Mouse (Mus musculus) MEL (cell line): ENCODE measurements at regions not wholly inside any gene's neighbourhood (a gene's known extent, or its start where the extent isn't known, plus 50 kb on each side); places are given as distances from the start of the nearest gene placed in this dataset.

Experiments
- DNase-seq: peaks from one replicate; pipeline ENCODE4 v3.0.0; 2011; ENCODE audit warnings: low read depth, low spot score
- H3K27ac ChIP-seq: 2 replicates; pipeline ENCODE4 v1.5.1; 2012; ENCODE audit warnings: low read depth, mild to moderate bottlenecking, control low read depth, low read length, moderate library complexity; ENCODE audit not compliant: control insufficient read depth
- H3K27me3 ChIP-seq, 2 experiments: fragments of 150-350 bp in 1 of 2; sonication (generic) in 1 of 2; 2 replicates each; pipeline ENCODE4 v1.6.1; 2012; ENCODE audit warnings: low read length in 2 of 2, mild to moderate bottlenecking in 2 of 2, improper control_type of control experiment in 1 of 2, moderate library complexity in 1 of 2; ENCODE audit not compliant: insufficient read depth in 2 of 2, control insufficient read depth in 1 of 2
- H3K36me3 ChIP-seq, 2 experiments: 2 replicates each; pipeline ENCODE4 v1.6.1; 2012 to 2014; ENCODE audit warnings: low read length in 2 of 2, improper control_type of control experiment in 1 of 2, inconsistent platforms in 1 of 2, mild to moderate bottlenecking in 1 of 2; ENCODE audit not compliant: insufficient read depth in 2 of 2, control insufficient read depth in 1 of 2
- H3K4me1 ChIP-seq, 2 experiments: fragments of 150-350 bp in 1 of 2; sonication (generic) in 1 of 2; 2 replicates each; pipeline ENCODE4 v1.6.1; 2012; ENCODE audit warnings: low read length in 2 of 2, improper control_type of control experiment in 1 of 2, mild to moderate bottlenecking in 1 of 2; ENCODE audit not compliant: insufficient read depth in 2 of 2, control insufficient read depth in 1 of 2
- H3K4me3 ChIP-seq, 2 experiments: fragments of 150-350 bp in 1 of 2; sonication (generic) in 1 of 2; 2 replicates each; pipeline ENCODE4 v1.5.1; 2012; ENCODE audit warnings: low read depth in 2 of 2, low read length in 2 of 2, mild to moderate bottlenecking in 2 of 2, moderate library complexity in 2 of 2, control low read depth in 1 of 2, improper control_type of control experiment in 1 of 2; ENCODE audit not compliant: control insufficient read depth in 1 of 2, insufficient read depth in 1 of 2
- H3K79me2 ChIP-seq: 2 replicates; pipeline ENCODE4 v1.6.1; 2012; ENCODE audit warnings: mild to moderate bottlenecking, low read length, moderate library complexity; ENCODE audit not compliant: control insufficient read depth, poor library complexity, insufficient read depth
- H3K9ac ChIP-seq: 2 replicates; pipeline ENCODE4 v1.6.1; 2012; ENCODE audit warnings: low read depth, mild to moderate bottlenecking, control low read depth, low read length, moderate library complexity; ENCODE audit not compliant: control insufficient read depth, poor library complexity, severe bottlenecking
- H3K9me3 ChIP-seq: fragments of 150-350 bp; sonication (generic); replicated peaks from 2 replicates; pipeline ENCODE4 v1.6.1; 2012; ENCODE audit warnings: mild to moderate bottlenecking, low read length, improper control_type of control experiment, moderate library complexity; ENCODE audit not compliant: insufficient read depth
- BHLHE40 ChIP-seq: IDR thresholded peaks from 2 replicates; pipeline ENCODE4 v1.6.1; 2012; ENCODE audit warnings: low read depth, mild to moderate bottlenecking, inconsistent platforms, low read length, improper control_type of control experiment, borderline replicate concordance
- CTCF ChIP-seq, 3 experiments: IDR thresholded peaks in 2 of 3; conservative IDR thresholded peaks in 1 of 3; 2 replicates each; pipeline ENCODE4 v1.5.1; 2011 to 2012; ENCODE audit warnings: low read length in 3 of 3, low read depth in 2 of 3, mild to moderate bottlenecking in 2 of 3, improper control_type of control experiment in 1 of 3, inconsistent platforms in 1 of 3, mixed read lengths in 1 of 3, moderate library complexity in 1 of 3; ENCODE audit not compliant: control insufficient read depth in 1 of 3, insufficient read depth in 1 of 3, poor library complexity in 1 of 3, severe bottlenecking in 1 of 3
- E2F4 ChIP-seq: IDR thresholded peaks from 2 replicates; pipeline ENCODE4 v1.6.1; 2011; ENCODE audit warnings: low read depth, low read length, improper control_type of control experiment, borderline replicate concordance
- EP300 ChIP-seq, 2 experiments: IDR thresholded peaks; 2 replicates each; pipeline ENCODE4 v1.6.1; 2011; ENCODE audit warnings: improper control_type of control experiment in 2 of 2, low read length in 2 of 2, low read depth in 1 of 2, mild to moderate bottlenecking in 1 of 2
- GABPA ChIP-seq: IDR thresholded peaks from 2 replicates; pipeline ENCODE4 v1.6.1; 2012; ENCODE audit warnings: low read depth, mild to moderate bottlenecking, inconsistent platforms, low read length, improper control_type of control experiment, moderate library complexity
- GATA1 ChIP-seq: IDR thresholded peaks from 2 replicates; pipeline ENCODE4 v1.6.1; 2011; ENCODE audit warnings: low read depth, low read length, improper control_type of control experiment
- HCFC1 ChIP-seq: IDR thresholded peaks from 2 replicates; pipeline ENCODE4 v1.6.1; 2012; ENCODE audit warnings: low read depth, mild to moderate bottlenecking, inconsistent platforms, low read length, improper control_type of control experiment, moderate library complexity
- KAT2A ChIP-seq: conservative IDR thresholded peaks from 2 replicates; pipeline ENCODE4 v1.6.1; 2012; ENCODE audit warnings: low read depth, low read length, improper control_type of control experiment, inconsistent platforms
- MAZ ChIP-seq: IDR thresholded peaks from 2 replicates; pipeline ENCODE4 v1.6.1; 2012; ENCODE audit warnings: low read depth, mild to moderate bottlenecking, inconsistent platforms, low read length, improper control_type of control experiment
- MYC ChIP-seq: IDR thresholded peaks from 2 replicates; pipeline ENCODE4 v1.6.1; 2011; ENCODE audit warnings: low read depth, mild to moderate bottlenecking, low read length, improper control_type of control experiment, moderate library complexity
- NRF1 ChIP-seq: IDR thresholded peaks from 2 replicates; pipeline ENCODE4 v1.6.1; 2014; ENCODE audit warnings: low read depth, mild to moderate bottlenecking, inconsistent platforms, low read length, improper control_type of control experiment, moderate library complexity; ENCODE audit not compliant: poor library complexity, insufficient read depth, severe bottlenecking
- POLR2A ChIP-seq, 2 experiments: IDR thresholded peaks; 2 replicates each; pipeline ENCODE4 v1.6.1; 2011 to 2012; ENCODE audit warnings: low read length in 2 of 2, mild to moderate bottlenecking in 2 of 2, control low read depth in 1 of 2, improper control_type of control experiment in 1 of 2, low read depth in 1 of 2, moderate library complexity in 1 of 2; ENCODE audit not compliant: control insufficient read depth in 1 of 2, insufficient read depth in 1 of 2, poor library complexity in 1 of 2
- POLR2AphosphoS2 ChIP-seq: IDR thresholded peaks from 2 replicates; pipeline ENCODE4 v1.6.1; 2011; ENCODE audit warnings: low read length, improper control_type of control experiment
- POLR2AphosphoS5 ChIP-seq: IDR thresholded peaks from 2 replicates; pipeline ENCODE4 v1.6.1; 2012; ENCODE audit warnings: low read depth, borderline replicate concordance, mild to moderate bottlenecking, inconsistent platforms, low read length, moderate library complexity, mixed read lengths
- TAL1 ChIP-seq: IDR thresholded peaks from 2 replicates; pipeline ENCODE4 v1.6.1; 2012; ENCODE audit warnings: mild to moderate bottlenecking, inconsistent platforms, low read length, moderate library complexity, mixed read lengths
- TCF12 ChIP-seq: IDR thresholded peaks from 2 replicates; pipeline ENCODE4 v1.6.1; 2014; ENCODE audit warnings: low read depth, mild to moderate bottlenecking, inconsistent platforms, low read length, improper control_type of control experiment, moderate library complexity
- USF2 ChIP-seq, 2 experiments: IDR thresholded peaks; 2 replicates each; pipeline ENCODE4 v1.6.1; 2011 to 2012; ENCODE audit warnings: improper control_type of control experiment in 2 of 2, low read length in 2 of 2, borderline replicate concordance in 1 of 2, inconsistent platforms in 1 of 2, low read depth in 1 of 2, mild to moderate bottlenecking in 1 of 2; ENCODE audit not compliant: insufficient read depth in 1 of 2
- ZC3H11A ChIP-seq: IDR thresholded peaks from 2 replicates; pipeline ENCODE4 v1.6.1; 2012; ENCODE audit warnings: low read depth, mild to moderate bottlenecking, inconsistent platforms, low read length, improper control_type of control experiment
- ZKSCAN1 ChIP-seq: IDR thresholded peaks from 2 replicates; pipeline ENCODE4 v1.6.1; 2012; ENCODE audit warnings: low read depth, mild to moderate bottlenecking, inconsistent platforms, low read length, improper control_type of control experiment, moderate library complexity
- ZNF384 ChIP-seq: IDR thresholded peaks from 2 replicates; pipeline ENCODE4 v1.6.1; 2012; ENCODE audit warnings: low read depth, mild to moderate bottlenecking, inconsistent platforms, low read length, improper control_type of control experiment

- no peak for TF ChIP-seq E2F4
- TF ChIP-seq TAL1 = no peak
- TF ChIP-seq POLR2A (IDR thresholded peaks at IDR 0.05; ENCODE audit: control insufficient read depth in 1 of 2, insufficient read depth in 1 of 2, low read depth in 1 of 2, low read length in 2 of 2, poor library complexity in 1 of 2) = no peak
- TF ChIP-seq EP300 (IDR thresholded peaks at IDR 0.05; ENCODE audit: low read depth in 1 of 2, low read length in 2 of 2) = no peak
- no peak for TF ChIP-seq CTCF (IDR thresholded peaks at IDR 0.05 in 2 of 3, conservative IDR thresholded peaks at IDR 0.05 in 1 of 3; ENCODE audit: control insufficient read depth in 1 of 3, insufficient read depth in 1 of 3, low read depth in 2 of 3, low read length in 3 of 3, poor library complexity in 1 of 3, severe bottlenecking in 1 of 3)
- TF ChIP-seq MAZ = no peak
- no peak for TF ChIP-seq BHLHE40
- no peak for TF ChIP-seq ZC3H11A
- no peak for TF ChIP-seq HCFC1
- TF ChIP-seq POLR2AphosphoS2 = no peak
- no peak for TF ChIP-seq POLR2AphosphoS5
- TF ChIP-seq USF2 (IDR thresholded peaks at IDR 0.05; ENCODE audit: borderline replicate concordance in 1 of 2, insufficient read depth in 1 of 2, low read depth in 1 of 2, low read length in 2 of 2) = no peak
- TF ChIP-seq, all 39 proteins: peak for 0
- DNase-seq = no peak
- Histone ChIP-seq H3K4me1 (no peaks in the 10 kb centered on the region), H3K4me3 (no peak overlapping the region), H3K27ac (no peak overlapping the region), H3K36me3 (no peaks in the 10 kb centered on the region), H3K9ac (no peak overlapping the region), H3K9me3 (no peaks in the 10 kb centered on the region), H3K79me2 (no peaks in the 10 kb centered on the region), H3K27me3 (no peaks in the 10 kb centered on the region)
Measured at GRCm38 (mm10) chr3:42211420-42211819, 469.0 kb downstream of the D3Ertd751e start.

GRCm38 (mm10) chr3:42212456-42212855, 470.0 kb downstream of the D3Ertd751e start:
- H3K9ac ChIP-seq = no peak overlapping the region
- DNase-seq = no peak

More at GRCm38 (mm10) chr3:42212456-42212855, 470.0 kb downstream of the D3Ertd751e start:
- H3K79me2 ChIP-seq = no peaks in the 10 kb centered on the region
- no peaks in the 10 kb centered on the region for H3K9me3 ChIP-seq
- H3K36me3 ChIP-seq = no peaks in the 10 kb centered on the region
- no peak for TF ChIP-seq USF2 (IDR thresholded peaks at IDR 0.05; ENCODE audit: borderline replicate concordance in 1 of 2, insufficient read depth in 1 of 2, low read depth in 1 of 2, low read length in 2 of 2)
- TF ChIP-seq GATA1 = no peak
- no peak for TF ChIP-seq MAZ
- no peak for TF ChIP-seq TAL1
- no peak for TF ChIP-seq TCF12
- no peak for TF ChIP-seq ZKSCAN1
- no peak for TF ChIP-seq NRF1
- TF ChIP-seq ZC3H11A = no peak
- no peak for TF ChIP-seq MYC
- no peak for TF ChIP-seq ZNF384
- no peak for TF ChIP-seq GABPA
- TF ChIP-seq EP300 (IDR thresholded peaks at IDR 0.05; ENCODE audit: low read depth in 1 of 2, low read length in 2 of 2) = no peak
- TF ChIP-seq KAT2A = no peak
- TF ChIP-seq, all 39 proteins: peak for 0
- Histone ChIP-seq H3K4me3 (no peak overlapping the region), H3K4me1 (no peaks in the 10 kb centered on the region), H3K27ac (no peak overlapping the region), H3K27me3 (no peaks in the 10 kb centered on the region)
